Mouse (Mus musculus): ENCODE data around the gene Gjd3. TPM values are rescaled to one million over a fixed set of nuclear protein-coding genes. Genes with fewer than 3 reads are reported as not detected.

Gene Gjd3
- total RNA-seq, 2 experiments from 2014 or later = not detected

- ATAC-seq (replicated peaks; ENCODE audit: poor library complexity) = peak; percentile 32
Measured at GRCm38 (mm10) chr11:98963191-98964021, 19.4 kb downstream of the Gjd3 start.

- no peak for ATAC-seq (replicated peaks; ENCODE audit: poor library complexity)
Measured at GRCm38 (mm10) chr11:98962421-98963095, 20.3 kb downstream of the Gjd3 start.

DNA sequence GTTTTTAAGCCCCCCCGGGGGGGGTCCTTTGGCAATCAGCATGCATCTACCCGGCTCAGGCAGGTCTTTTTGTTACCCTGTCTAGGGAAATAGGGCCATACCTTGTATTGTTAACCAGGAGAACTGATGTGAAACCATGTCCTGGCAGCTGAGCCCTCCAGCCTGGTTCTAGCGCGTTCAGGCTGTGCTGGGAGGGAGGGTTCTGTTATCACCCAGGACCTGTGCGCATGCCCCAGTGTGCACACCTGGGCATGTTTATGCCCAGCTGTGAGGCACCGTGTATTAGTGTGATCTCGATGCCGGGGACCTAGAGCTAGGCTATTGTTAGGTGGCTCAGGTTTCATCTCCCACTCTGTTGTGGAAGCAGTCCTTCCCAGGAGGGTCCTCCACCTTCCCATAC, 21.1 kb downstream of the Gjd3 start:
- ATAC-seq (replicated peaks; ENCODE audit: poor library complexity) = no peak

DNA sequence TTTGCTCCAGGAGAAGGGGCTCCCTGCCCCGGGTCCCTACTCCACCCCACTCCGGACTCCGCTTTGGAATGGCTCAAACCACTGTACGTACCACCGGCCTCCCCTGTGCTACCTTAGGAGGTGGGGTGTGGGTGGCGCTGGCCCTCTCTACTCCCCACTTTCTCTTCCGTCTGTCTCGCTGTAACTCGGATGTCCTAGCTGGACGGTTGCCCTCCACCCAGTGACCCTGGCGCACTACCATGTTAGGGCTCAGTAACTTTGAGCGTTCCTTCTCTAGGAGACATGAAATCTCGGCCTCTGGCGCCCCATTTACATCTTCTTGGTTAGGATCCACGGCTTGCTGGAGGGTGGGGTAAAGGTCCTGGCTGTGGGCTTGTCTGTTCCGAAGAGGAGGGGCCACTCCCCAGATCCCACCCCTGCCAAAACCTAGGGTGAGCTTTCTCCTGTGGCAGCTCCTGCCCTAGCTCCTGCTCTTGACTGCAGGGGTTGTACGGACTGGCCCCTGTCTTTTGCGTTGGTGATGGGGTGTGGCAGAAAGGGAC, 21.7 kb downstream of the Gjd3 start:
- no peak for ATAC-seq (replicated peaks; ENCODE audit: poor library complexity)

DNA sequence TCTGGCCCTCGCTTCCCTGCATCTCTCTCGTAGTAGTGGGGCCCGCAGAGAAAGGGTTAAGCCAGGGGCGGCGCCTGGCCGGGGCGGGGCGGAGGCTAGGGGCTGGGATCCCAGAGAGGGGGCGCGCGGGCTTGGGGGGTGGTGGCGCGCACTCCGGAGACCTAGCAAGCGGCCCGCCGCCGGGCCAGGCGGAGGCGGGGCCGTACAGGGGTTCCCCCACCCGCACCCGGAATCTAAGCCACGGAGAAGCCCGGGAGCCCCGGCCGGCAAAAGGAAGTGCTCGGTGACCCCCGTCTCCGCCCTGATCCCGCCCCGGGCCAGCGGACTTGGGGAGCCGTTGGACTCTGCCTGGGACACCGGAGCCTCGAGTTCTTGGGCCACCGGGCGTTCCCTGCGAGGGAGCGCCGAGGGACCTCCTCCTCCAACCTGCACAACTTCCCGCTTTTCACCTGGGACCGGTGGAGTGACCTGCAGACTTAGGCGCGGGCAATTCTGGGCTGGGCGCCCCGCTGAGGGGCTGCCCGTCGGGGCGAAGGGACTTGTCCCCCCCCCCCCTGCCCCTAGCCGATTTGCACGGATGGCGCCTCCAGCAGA, 22.4 kb downstream of the Gjd3 start:
- 0 out of 2 replicates have a peak, but pooled peaks have one; percentile 12 for ATAC-seq (replicated peaks; ENCODE audit: poor library complexity)

DNA sequence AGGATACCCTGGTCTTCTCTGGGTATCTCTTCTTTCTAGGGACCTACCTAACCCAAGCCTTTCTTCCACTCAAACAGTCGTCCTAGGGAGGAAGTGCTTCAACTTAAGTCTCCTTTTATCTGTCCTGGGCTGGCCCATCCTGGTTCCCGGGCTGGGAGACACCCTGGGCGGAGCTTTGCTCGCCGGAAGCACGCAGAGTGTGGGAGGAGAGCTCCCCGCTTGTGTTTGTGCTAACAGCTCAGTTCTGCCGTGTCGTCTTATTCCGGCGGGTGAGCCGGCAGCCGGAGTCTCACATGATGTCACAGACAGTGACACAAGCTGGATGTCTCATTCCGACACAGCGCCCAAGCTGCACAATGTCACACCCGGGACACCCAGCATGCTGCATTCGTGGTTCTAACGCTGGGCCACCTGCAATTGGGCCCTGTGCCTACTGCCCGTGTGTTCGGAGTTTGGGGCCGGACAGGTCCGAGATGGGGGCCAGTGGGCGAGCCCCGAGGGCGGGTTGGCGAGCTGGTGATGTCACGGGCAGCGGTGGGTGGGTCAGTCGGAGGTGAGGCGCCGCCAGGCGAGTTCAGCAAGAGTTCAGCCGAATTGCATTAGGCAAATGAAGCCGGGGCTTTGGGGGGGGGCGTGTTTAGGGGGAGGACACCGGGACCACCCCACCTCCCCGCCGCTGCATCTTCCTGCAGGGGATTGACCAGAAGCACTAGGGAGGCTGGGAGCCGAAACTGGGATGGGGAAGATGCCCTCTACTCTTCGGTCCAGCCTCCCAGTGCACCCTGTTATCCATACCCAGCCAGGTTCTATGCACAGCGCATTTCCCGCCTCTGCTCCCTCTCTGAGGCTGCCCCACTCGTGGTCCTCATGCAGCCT, 23.1 kb downstream of the Gjd3 start:
- ATAC-seq (replicated peaks; ENCODE audit: poor library complexity) = peak; percentile 77

GRCm38 (mm10) chr11:98956340-98956739, 26.5 kb downstream of the Gjd3 start:
- no peak for ATAC-seq (replicated peaks; ENCODE audit: poor library complexity)

- no peak for ATAC-seq (replicated peaks; ENCODE audit: poor library complexity)
Measured at GRCm38 (mm10) chr11:98955707-98956235, 27.0 kb downstream of the Gjd3 start.

- ATAC-seq (replicated peaks; ENCODE audit: poor library complexity) = no peak
Measured at GRCm38 (mm10) chr11:98954801-98955706, 27.8 kb downstream of the Gjd3 start.

DNA sequence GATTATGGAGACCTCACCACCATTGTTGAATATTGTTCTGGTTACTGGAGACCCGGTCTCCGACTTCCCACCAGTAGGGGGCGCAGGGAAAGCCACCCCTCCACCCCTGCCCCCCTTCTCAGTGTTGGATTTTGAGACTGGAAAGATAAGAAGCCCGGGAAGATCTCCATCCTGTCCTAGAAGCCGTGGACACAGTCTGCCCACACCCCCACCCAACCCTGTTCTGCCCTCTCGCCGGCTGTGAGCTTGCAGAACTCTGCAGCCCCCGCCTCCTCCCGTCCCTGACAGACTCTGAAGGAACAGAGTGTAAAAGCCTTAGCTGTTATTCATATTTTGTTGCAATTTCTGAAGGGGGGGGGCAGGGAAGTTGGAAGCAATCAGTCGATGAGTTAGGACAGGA, 28.4 kb downstream of the Gjd3 start:
- ATAC-seq (replicated peaks; ENCODE audit: poor library complexity) = peak; percentile 21; the same call in 1 of the 2 replicates

GRCm38 (mm10) chr11:98953835-98954320, 28.9 kb downstream of the Gjd3 start:
- ATAC-seq (replicated peaks; ENCODE audit: poor library complexity) = no peak

GRCm38 (mm10) chr11:98953361-98953760, 29.5 kb downstream of the Gjd3 start:
- ATAC-seq (replicated peaks; ENCODE audit: poor library complexity) = no peak

DNA sequence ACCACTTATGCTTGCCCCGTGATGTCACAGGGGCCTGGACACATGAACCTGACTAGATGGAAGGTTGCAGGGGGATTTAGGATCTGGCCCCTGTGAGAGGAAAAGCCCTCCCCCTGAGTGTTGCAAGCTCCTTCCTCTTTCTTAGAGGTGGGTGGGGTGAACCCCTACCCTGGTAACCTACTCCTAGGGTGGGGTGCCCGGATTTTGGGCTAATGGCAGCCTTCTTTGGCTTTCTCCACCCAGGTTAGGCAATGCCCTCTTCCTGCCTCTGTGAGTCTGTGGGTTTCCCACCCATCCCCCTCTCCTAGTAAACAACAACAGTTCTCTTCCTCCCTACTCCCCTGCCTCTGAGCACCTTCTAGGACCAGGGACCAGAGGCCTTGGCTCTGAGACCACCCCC, 30.1 kb downstream of the Gjd3 start:
- ATAC-seq (replicated peaks; ENCODE audit: poor library complexity) = peak; percentile 45

- ATAC-seq (replicated peaks; ENCODE audit: poor library complexity) = no peak
Measured at GRCm38 (mm10) chr11:98952111-98952510, 30.7 kb downstream of the Gjd3 start.

DNA sequence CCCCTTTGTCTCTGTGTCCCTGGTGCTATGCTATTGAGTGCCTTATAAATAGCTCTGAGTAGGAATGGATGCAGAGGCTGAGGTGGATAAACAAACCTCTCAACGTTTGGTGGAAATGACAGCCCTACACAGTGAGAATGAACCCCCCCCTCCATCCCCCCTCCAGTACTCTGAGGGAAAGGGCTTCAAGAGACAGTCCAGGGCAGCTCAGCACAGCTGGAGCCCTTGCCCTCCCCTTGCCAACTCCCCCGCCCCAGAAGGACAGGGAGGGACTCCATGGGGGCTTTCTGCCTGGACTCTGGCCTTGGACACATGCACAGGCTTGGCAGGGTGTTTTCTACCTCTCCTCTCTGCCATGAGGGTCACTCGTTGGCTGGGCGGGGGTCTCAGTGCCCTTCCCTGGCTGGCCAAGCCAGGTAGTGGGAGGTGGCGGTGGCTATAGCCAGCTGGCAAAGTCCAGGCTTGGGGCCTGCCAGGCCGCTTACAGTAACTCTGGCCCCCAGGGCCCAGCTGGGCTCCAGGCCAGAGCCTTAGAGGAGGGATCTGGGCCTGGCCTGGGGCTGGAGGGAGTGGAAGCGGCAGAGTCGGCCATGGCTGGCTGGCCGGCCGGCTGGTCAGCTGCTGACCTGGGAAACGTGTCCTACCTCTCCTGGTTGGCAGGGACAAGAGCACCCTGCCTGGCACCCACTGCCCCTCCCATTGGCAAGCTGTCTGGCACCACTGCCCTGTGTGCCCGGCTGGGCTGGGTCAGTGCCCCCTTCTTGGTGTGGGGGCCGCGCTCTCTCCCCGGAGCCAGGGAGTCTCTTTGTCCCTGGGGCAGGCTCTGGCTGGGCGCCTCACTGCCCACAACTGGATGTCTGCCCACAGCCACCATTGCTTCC, 31.6 kb downstream of the Gjd3 start:
- ATAC-seq (replicated peaks; ENCODE audit: poor library complexity) = no peak

GRCm38 (mm10) chr11:98950484-98950883, 32.3 kb downstream of the Gjd3 start:
- ATAC-seq (replicated peaks; ENCODE audit: poor library complexity) = no peak

DNA sequence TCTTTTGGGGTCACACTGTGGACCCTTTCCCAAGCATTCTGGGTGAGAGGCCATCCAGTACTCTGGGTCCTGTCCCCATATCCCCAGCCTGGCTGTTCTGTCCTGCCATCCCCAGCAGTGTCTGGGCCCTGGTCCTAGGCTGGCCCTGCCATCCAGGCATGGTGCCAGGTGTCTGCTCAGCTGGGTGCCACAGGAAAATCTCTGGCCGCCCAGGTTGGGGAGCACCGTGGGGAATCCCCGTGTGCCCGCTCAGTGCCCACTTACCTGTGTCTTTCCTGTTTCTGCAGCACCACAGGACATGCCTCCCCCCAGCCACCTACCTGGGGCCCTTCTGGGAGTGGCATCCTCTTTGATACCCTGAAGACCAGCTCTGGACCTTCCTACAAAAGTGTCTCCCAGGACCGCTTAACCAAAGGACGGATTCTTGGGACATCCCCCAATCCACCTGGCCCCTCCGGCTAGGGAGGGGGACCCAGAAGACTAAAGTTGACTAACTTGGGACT, 32.8 kb downstream of the Gjd3 start:
- no peak for ATAC-seq (replicated peaks; ENCODE audit: poor library complexity)
